Mouse (Mus musculus): Measurements from ENCODE around the gene Fmo2. TPM values are rescaled to one million over a fixed set of nuclear protein-coding genes. Genes with fewer than 3 reads are reported as not detected.

Fmo2 gene
- polyA plus RNA-seq, 1 experiment from 2014 or later = 2.2 TPM

DNA sequence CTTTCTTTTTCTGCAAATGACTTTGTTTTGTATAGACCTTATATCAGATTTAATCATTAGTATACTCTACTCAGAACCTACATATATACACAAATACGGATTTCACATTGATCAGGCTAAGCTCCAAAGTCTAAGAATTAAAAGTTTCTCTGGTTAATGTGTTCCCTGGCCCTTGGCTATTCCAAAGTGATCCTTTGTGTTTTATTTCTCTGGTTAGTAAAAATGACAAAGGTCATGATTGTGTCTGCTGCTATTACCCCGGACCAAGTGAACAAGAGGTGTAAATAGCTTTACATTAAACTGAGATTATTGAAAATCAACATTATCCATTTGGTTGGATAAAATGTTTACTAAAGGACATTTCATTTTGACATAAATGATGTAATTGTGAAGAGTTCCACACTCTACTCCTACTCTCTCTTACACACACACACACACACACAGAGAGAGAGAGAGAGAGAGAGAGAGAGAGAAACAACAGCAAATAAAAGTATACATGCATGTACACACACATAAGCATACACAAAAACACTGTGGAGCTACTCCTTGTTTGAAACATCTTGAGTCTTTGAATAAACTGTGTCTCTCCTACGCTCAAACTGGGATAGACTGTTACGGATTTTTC, 16.5 kb upstream of the Fmo2 start:
- H3K4me3 ChIP-seq (ENCODE audit: low read depth, low read length) = no peak overlapping the region
- H3K36me3 ChIP-seq (ENCODE audit: control insufficient read depth, insufficient read depth, low read length) = no peaks in the 10 kb centered on the region
- no peak overlapping the region for H3K27ac ChIP-seq (replicated peaks; ENCODE audit: low read depth, low read length)
- no peaks in the 10 kb centered on the region for H3K27me3 ChIP-seq (ENCODE audit: control insufficient read depth, insufficient read depth, low read length)
- no peak overlapping the region for H3K9ac ChIP-seq (ENCODE audit: low read length)
- H3K4me1 ChIP-seq (ENCODE audit: control insufficient read depth, insufficient read depth, low read length) = no peaks in the 10 kb centered on the region
- ATAC-seq (ENCODE audit: insufficient number of reproducible peaks, low FRiP score, low TSS enrichment, low read depth) (no peak), DNase-seq (ENCODE audit: low spot score) (no peak)
- WGBS = 88% methylated on average over 4 of the region's 4 CpGs
- H3K4me2 ChIP-seq (ENCODE audit: low read depth, severe bottlenecking) = no peak overlapping the region
- H3K9me3 ChIP-seq (ENCODE audit: control insufficient read depth, low read length) = no peaks in the 10 kb centered on the region

DNA sequence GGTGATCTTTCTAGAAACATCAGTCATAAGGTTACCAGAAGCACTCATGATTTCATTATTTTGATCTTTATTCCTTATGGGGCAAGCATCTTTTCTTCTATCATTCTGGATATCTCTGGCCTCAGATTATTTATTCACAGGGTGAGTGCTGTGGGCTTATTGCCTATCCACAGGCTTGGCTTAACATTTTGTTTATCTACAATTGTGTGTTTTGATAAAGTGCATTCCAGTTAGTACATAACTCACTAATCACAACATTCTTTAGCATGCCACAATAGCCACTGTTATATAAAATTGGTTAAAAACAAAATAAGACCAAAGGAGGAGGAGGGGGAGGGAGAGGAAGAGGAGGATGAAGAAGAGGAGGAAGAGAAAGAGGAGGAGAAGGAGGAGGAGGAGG, 13.6 kb upstream of the Fmo2 start:
- no peaks in the 10 kb centered on the region for H3K36me3 ChIP-seq (ENCODE audit: control insufficient read depth, insufficient read depth, low read length)
- no peaks in the 10 kb centered on the region for H3K9me3 ChIP-seq (ENCODE audit: control insufficient read depth, low read length)
- no peak overlapping the region for H3K4me3 ChIP-seq (ENCODE audit: low read depth, low read length)
- no peak for DNase-seq (ENCODE audit: low spot score)
- H3K27me3 ChIP-seq (ENCODE audit: control insufficient read depth, insufficient read depth, low read length) = no peaks in the 10 kb centered on the region
- H3K4me1 ChIP-seq (ENCODE audit: control insufficient read depth, insufficient read depth, low read length) = no peaks in the 10 kb centered on the region
- ATAC-seq (ENCODE audit: insufficient number of reproducible peaks, low FRiP score, low TSS enrichment, low read depth) = no peak
- H3K27ac ChIP-seq (replicated peaks; ENCODE audit: low read depth, low read length) = no peak overlapping the region
- H3K4me2 ChIP-seq (ENCODE audit: low read depth, severe bottlenecking) = no peak overlapping the region
- H3K9ac ChIP-seq (ENCODE audit: low read length) = no peak overlapping the region

DNA sequence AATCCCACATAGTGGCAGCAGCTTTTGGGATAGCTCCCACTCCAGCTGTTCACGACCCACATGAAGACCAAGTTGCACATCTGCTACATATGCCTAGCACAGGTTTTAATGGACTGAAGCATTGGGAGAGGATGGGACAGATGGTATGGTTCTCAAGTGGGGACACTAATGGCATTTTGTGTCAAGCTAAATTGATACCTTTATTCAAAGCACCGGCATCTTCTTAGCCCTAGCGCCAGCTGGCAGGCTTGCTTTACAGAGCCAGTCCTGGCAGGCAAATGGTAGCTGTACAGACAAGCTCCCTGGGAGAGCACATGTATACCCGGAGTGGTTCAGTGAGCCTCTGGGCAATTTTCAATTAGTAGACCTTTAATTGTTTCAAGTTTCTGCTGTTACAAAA, 3.4 kb upstream of the Fmo2 start:
- no peaks in the 10 kb centered on the region for H3K4me1 ChIP-seq (ENCODE audit: control insufficient read depth, insufficient read depth, low read length)
- no peak for DNase-seq (ENCODE audit: low spot score)
- no peak overlapping the region for H3K4me2 ChIP-seq (ENCODE audit: low read depth, severe bottlenecking)
- no peak overlapping the region for H3K4me3 ChIP-seq (ENCODE audit: low read depth, low read length)
- H3K9me3 ChIP-seq (ENCODE audit: control insufficient read depth, low read length) = no peaks in the 10 kb centered on the region
- no peaks in the 10 kb centered on the region for H3K36me3 ChIP-seq (ENCODE audit: control insufficient read depth, insufficient read depth, low read length)
- no peaks in the 10 kb centered on the region for H3K27me3 ChIP-seq (ENCODE audit: control insufficient read depth, insufficient read depth, low read length)
- 62% methylated on average over 4 of the region's 4 CpGs for WGBS
- no peak overlapping the region for H3K27ac ChIP-seq (replicated peaks; ENCODE audit: low read depth, low read length)
- no peak overlapping the region for H3K9ac ChIP-seq (ENCODE audit: low read length)
- no peak for ATAC-seq (ENCODE audit: insufficient number of reproducible peaks, low FRiP score, low TSS enrichment, low read depth)

DNA sequence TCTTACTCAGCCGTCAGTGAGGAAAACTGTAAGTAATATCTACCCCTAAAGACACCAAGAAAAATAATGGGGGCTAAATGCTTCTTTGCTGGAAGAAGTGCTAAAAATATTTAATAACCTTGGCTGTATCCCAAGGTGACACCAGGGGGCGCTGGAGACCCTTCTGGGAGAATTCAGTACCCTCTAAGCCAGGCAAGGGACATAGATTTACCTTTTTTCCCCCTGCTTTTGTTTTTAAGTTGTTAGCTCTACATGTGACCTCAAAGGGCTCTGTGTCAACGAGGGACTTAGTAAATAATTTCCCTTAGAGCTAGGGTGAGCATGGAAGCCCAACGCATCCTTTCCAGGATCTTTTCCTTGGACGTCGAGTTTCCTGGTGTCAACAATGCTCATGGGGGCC, 2.6 kb downstream of the Fmo2 start:
- H3K27me3 ChIP-seq (ENCODE audit: control insufficient read depth, insufficient read depth, low read length) = no peaks in the 10 kb centered on the region
- H3K4me3 ChIP-seq (ENCODE audit: low read depth, low read length) = no peak overlapping the region
- no peaks in the 10 kb centered on the region for H3K4me1 ChIP-seq (ENCODE audit: control insufficient read depth, insufficient read depth, low read length)
- DNase-seq (ENCODE audit: low spot score) (peak; percentile 85), ATAC-seq (ENCODE audit: insufficient number of reproducible peaks, low FRiP score, low TSS enrichment, low read depth) (no peak)
- no peak overlapping the region for H3K27ac ChIP-seq (replicated peaks; ENCODE audit: low read depth, low read length)
- no peaks in the 10 kb centered on the region for H3K36me3 ChIP-seq (ENCODE audit: control insufficient read depth, insufficient read depth, low read length)
- H3K4me2 ChIP-seq (ENCODE audit: low read depth, severe bottlenecking) = no peak overlapping the region
- 37% methylated on average over 6 of the region's 6 CpGs for WGBS
- H3K9ac ChIP-seq (ENCODE audit: low read length) = no peak overlapping the region
- no peaks in the 10 kb centered on the region for H3K9me3 ChIP-seq (ENCODE audit: control insufficient read depth, low read length)

DNA sequence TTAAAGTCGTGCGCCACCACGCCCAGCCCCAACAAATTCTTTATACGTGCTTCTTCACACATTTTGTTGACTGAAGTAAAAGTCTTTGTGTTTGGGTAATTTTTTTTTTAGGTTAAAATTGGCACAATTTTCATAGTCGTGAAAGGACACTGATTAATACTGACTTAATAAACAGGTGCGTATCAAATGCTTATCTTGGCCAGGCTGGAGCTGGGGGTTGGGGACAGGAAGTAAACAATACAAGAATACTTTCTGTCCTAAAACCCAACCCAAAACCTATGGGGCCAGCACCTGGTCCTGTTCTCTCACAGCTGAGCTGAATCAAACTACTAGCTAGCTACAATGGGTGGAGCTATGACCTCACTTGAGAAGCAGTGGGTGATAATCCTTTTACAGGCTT, 5.5 kb downstream of the Fmo2 start:
- H3K9ac ChIP-seq (ENCODE audit: low read length) = no peak overlapping the region
- no peak overlapping the region for H3K4me2 ChIP-seq (ENCODE audit: low read depth, severe bottlenecking)
- H3K36me3 ChIP-seq (ENCODE audit: control insufficient read depth, insufficient read depth, low read length) = no peaks in the 10 kb centered on the region
- ATAC-seq (ENCODE audit: insufficient number of reproducible peaks, low FRiP score, low TSS enrichment, low read depth) (no peak), DNase-seq (ENCODE audit: low spot score) (no peak)
- no peaks in the 10 kb centered on the region for H3K9me3 ChIP-seq (ENCODE audit: control insufficient read depth, low read length)
- H3K4me3 ChIP-seq (ENCODE audit: low read depth, low read length) = no peak overlapping the region
- no peak overlapping the region for H3K27ac ChIP-seq (replicated peaks; ENCODE audit: low read depth, low read length)
- H3K4me1 ChIP-seq (ENCODE audit: control insufficient read depth, insufficient read depth, low read length) = no peaks in the 10 kb centered on the region
- WGBS = 94% methylated on average over 6 of the region's 6 CpGs
- no peaks in the 10 kb centered on the region for H3K27me3 ChIP-seq (ENCODE audit: control insufficient read depth, insufficient read depth, low read length)

DNA sequence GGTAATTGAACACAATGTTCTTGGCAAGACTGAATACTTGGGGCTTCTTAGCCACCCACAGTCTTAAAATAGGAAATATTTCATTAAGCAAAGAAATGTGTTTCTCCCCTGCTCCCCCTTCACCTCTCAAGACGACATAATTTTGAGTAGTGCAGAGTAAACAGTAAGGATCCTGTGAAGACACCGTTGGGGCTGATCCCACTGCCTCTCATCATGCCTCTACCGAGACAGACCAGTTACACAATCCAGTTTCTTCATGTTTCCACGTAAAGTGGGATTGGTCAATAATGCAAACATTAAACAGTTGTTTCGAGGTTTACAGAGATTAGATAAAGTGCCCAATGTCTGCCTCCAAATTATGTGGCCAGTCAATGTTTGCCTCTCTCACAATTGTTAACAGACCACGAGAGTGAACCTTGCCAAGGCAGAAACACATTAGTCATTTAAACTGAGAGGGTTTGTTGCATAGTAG, 6.5 kb downstream of the Fmo2 start:
- Histone ChIP-seq H3K4me3 (ENCODE audit: low read depth, low read length) (no peak overlapping the region), H3K4me1 (ENCODE audit: control insufficient read depth, insufficient read depth, low read length) (no peaks in the 10 kb centered on the region), H3K27me3 (ENCODE audit: control insufficient read depth, insufficient read depth, low read length) (no peaks in the 10 kb centered on the region), H3K4me2 (ENCODE audit: low read depth, severe bottlenecking) (no peak overlapping the region), H3K9me3 (ENCODE audit: control insufficient read depth, low read length) (no peaks in the 10 kb centered on the region), H3K27ac (replicated peaks; ENCODE audit: low read depth, low read length) (no peak overlapping the region), H3K36me3 (ENCODE audit: control insufficient read depth, insufficient read depth, low read length) (no peaks in the 10 kb centered on the region), H3K9ac (ENCODE audit: low read length) (no peak overlapping the region)
- no peak for ATAC-seq (ENCODE audit: insufficient number of reproducible peaks, low FRiP score, low TSS enrichment, low read depth)
- DNase-seq (ENCODE audit: low spot score) = no peak
- 84% methylated on average over 6 of the region's 6 CpGs for WGBS

DNA sequence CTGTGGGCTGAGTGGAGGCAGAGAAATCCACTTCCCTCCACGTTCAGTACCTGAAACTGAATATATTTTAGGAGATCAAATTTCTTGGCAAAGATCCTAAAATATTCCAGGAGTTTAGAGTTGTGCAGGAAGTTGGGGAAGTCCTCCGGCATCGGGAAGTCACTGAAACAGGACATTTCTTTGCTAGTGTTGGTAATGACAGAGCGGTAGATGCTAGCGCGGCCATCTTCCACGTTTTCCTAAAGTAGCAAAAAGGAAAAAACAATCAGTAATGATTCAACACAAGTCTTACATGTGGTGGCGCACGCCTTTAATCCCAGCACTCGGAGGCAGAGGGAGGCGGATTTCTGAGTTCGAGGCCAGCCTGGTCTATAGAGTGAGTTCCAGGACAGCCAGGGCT, 9.9 kb downstream of the Fmo2 start:
- no peak overlapping the region for H3K4me2 ChIP-seq (ENCODE audit: low read depth, severe bottlenecking)
- H3K9ac ChIP-seq (ENCODE audit: low read length) = no peak overlapping the region
- no peaks in the 10 kb centered on the region for H3K36me3 ChIP-seq (ENCODE audit: control insufficient read depth, insufficient read depth, low read length)
- no peaks in the 10 kb centered on the region for H3K9me3 ChIP-seq (ENCODE audit: control insufficient read depth, low read length)
- DNase-seq (ENCODE audit: low spot score) = no peak
- WGBS = 91% methylated on average over 12 of the region's 12 CpGs
- no peak for ATAC-seq (ENCODE audit: insufficient number of reproducible peaks, low FRiP score, low TSS enrichment, low read depth)
- H3K4me1 ChIP-seq (ENCODE audit: control insufficient read depth, insufficient read depth, low read length) = no peaks in the 10 kb centered on the region
- H3K4me3 ChIP-seq (ENCODE audit: low read depth, low read length) = no peak overlapping the region
- H3K27ac ChIP-seq (replicated peaks; ENCODE audit: low read depth, low read length) = no peak overlapping the region
- H3K27me3 ChIP-seq (ENCODE audit: control insufficient read depth, insufficient read depth, low read length) = no peaks in the 10 kb centered on the region

DNA sequence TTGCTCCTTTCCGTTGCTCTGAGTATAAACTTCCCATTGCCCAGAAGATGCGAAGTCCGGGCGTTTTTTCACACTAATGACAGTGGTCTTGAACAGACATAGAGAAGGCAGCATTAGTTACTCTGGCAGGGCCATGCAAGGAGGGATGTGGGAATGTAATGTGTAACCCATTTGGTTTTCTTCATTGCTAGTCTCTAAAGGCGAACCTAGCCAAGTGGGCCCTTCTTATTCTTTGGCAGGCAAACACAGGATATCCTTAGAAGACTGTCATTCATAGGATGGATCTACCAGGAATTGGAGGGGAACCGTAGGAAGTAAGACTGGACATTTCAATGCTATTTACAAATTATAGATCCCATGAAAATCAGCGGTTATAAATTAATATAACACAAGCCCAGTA, 10.9 kb downstream of the Fmo2 start:
- no peak for DNase-seq (ENCODE audit: low spot score)
- H3K36me3 ChIP-seq (ENCODE audit: control insufficient read depth, insufficient read depth, low read length) = no peaks in the 10 kb centered on the region
- H3K27me3 ChIP-seq (ENCODE audit: control insufficient read depth, insufficient read depth, low read length) = no peaks in the 10 kb centered on the region
- no peak for ATAC-seq (ENCODE audit: insufficient number of reproducible peaks, low FRiP score, low TSS enrichment, low read depth)
- H3K4me2 ChIP-seq (ENCODE audit: low read depth, severe bottlenecking) = no peak overlapping the region
- H3K4me3 ChIP-seq (ENCODE audit: low read depth, low read length) = no peak overlapping the region
- no peaks in the 10 kb centered on the region for H3K9me3 ChIP-seq (ENCODE audit: control insufficient read depth, low read length)
- no peak overlapping the region for H3K9ac ChIP-seq (ENCODE audit: low read length)
- no peak overlapping the region for H3K27ac ChIP-seq (replicated peaks; ENCODE audit: low read depth, low read length)
- 94% methylated on average over 7 of the region's 7 CpGs for WGBS
- H3K4me1 ChIP-seq (ENCODE audit: control insufficient read depth, insufficient read depth, low read length) = no peaks in the 10 kb centered on the region

DNA sequence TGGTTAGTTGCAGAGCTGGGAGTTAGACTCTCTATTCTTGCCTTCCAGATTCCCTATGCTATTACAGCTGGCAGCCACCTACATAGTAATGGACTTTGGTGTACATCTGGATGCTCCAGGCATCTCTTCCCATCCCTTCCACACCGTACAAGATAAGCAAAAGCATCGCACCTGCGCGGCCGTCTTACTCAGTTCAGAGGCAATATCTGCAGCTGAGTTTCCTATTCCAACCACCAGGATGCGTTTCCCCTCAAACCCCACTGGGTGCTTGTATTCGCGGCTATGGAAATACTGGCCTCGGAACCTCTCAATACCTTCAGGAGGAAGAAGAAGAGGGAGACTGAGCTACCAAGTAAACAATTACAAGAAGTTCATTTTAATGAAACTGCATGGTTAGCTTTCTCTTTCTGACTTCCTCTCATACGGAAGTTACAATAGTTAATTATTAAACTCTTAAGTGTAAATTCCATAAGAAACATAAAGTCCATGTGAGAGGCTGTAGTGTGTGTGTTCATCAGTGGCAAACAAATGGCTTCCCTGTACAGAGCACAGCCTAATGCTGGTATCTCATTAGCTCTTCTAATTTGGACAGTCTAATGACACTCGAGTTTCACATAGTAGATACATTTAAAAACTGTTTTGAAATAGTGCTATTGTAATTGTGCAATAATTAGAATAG, 12.2 kb downstream of the Fmo2 start:
- H3K27me3 ChIP-seq (ENCODE audit: control insufficient read depth, insufficient read depth, low read length) = no peaks in the 10 kb centered on the region
- H3K9ac ChIP-seq (ENCODE audit: low read length) = no peak overlapping the region
- no peak for ATAC-seq (ENCODE audit: insufficient number of reproducible peaks, low FRiP score, low TSS enrichment, low read depth)
- no peaks in the 10 kb centered on the region for H3K36me3 ChIP-seq (ENCODE audit: control insufficient read depth, insufficient read depth, low read length)
- no peak overlapping the region for H3K4me3 ChIP-seq (ENCODE audit: low read depth, low read length)
- DNase-seq (ENCODE audit: low spot score) = no peak
- no peak overlapping the region for H3K4me2 ChIP-seq (ENCODE audit: low read depth, severe bottlenecking)
- WGBS = 83% methylated on average over 11 of the region's 11 CpGs
- H3K4me1 ChIP-seq (ENCODE audit: control insufficient read depth, insufficient read depth, low read length) = no peaks in the 10 kb centered on the region
- no peaks in the 10 kb centered on the region for H3K9me3 ChIP-seq (ENCODE audit: control insufficient read depth, low read length)
- H3K27ac ChIP-seq (replicated peaks; ENCODE audit: low read depth, low read length) = no peak overlapping the region

Data from limb, embryonic 11.5 days (tissue).